Mouse (Mus musculus) embryo, embryonic 9.5 days (tissue): ENCODE data around the gene Ccdc13.
A peak's percentile ranks its signal among the peaks of the same experiment; 100 is the strongest.

Experiments used
- DNase-seq: peaks from one replicate; pipeline ENCODE4 v3.0.0-alpha.2; 2017; ENCODE audit errors: extremely low spot score

Gene Ccdc13

DNA sequence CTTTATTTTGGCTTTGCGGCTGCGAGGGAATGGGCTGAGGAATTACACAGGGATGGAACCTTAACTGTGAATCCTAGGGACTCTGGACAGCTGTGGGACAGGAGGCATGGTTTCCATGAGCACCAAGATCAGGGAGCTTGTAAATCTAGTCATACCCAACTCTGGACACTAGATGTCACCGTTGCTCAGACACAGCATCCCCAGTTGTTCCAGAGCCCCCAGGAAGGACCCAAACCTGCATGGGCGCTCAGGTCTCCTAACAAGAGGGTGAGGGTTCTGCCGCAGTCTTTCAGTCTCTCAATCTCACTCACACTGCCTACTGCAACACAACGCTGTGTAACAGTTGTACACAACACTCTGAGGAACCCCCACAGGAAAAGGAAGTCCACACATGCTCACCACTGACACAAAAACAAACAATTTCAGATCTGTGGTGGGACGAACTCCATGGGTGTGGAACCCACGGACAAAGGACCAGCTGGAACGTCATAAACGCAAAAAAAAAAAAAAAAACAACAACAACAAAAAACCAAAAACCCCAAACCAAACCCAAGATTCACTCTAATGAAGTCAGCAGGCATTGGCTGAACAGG is 7.4 kb upstream of the Ccdc13 start:
- peak; percentile 50 for DNase-seq

DNA sequence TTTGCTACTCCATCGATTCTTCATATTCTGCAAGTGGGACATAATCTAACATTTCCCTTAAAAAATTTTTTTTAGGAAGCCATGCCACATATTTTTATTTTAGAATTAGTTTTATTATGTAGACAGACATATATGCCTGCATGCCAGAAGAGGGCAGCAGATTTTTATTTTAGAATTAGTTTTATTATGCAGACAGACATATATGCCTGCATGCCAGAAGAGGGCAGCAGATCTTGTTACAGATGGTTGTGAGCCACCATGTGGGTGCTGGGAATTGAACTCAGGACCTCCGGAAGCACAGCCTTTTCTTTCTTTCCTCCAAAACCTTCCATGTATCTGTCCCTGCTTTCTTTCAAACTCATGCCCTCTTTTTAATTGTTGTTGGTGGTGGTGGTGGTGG is 3.7 kb upstream of the Ccdc13 start:
- no peak for DNase-seq

DNA sequence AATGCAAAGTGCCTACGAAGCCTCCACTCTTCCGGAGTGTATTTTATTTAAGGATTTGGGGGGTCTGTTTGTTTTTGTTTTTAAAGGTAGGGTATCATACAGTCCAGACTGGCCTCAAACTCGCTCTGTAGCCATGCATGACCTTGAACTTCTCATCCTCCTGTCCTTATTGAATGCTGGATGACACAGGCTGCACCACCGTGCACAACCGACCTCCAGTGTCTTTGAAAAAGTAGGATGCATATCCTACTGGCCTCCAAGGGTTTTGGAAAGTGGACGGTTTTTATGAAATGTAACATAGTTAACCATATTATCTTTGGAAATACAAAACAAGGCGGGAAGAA is 333 bp upstream of the Ccdc13 start:
- no peak for DNase-seq

DNA sequence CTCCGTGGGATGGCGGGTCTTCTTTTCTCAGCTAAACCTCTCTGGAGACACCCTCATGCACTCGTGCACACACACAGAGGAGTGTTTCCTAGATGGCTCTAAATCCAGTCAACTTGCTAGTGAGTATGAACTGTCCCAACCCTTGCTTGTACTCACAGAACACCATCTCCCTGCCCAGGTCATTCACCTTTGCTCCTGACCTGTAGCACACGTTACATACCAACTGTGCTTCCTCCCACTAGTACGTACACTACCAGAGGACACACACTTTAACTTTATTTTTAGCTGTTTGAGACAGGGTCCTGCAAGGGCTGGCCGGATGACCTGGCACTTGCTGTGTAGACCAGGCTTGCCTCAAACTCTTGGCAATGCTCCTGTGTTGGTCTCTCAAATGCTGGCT is 1.3 kb downstream of the Ccdc13 start:
- DNase-seq: no peak

DNA sequence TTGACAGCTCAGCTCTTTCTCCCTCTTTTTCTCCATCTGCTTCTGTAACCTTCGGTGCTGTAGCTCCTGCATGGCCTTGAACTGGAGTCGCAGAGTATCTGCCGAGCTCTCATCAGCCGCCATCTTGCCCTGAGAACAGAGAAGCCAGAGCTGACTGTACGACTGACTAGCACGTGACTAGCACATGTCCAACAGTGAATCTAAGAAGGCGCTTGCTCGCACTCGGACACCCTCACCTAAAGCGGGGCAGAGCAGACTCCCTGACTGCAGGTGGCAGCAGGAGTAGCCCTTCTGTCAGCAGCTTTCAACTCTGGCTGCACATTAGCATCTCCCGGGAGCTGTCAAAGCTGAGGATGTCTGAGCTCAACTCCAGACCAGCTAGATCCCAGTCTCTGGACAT is 5.4 kb downstream of the Ccdc13 start:
- DNase-seq: no peak

DNA sequence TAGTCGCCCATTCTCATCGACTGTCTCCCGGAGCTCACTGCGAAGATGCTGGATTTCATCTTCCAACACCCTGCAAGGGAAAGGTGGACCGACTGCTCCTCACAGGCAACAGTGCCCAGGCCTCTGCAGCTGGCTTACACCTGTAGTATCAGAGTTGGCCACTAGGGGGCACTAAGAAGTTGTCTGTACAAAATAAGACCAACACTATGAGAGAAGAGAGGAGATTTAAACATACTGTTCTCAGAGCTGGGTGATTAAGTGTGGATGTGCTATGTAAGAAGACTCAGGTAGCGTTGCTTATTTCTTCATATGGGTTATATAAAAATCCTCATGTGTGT is 8.3 kb downstream of the Ccdc13 start:
- peak; percentile 81 for DNase-seq

DNA sequence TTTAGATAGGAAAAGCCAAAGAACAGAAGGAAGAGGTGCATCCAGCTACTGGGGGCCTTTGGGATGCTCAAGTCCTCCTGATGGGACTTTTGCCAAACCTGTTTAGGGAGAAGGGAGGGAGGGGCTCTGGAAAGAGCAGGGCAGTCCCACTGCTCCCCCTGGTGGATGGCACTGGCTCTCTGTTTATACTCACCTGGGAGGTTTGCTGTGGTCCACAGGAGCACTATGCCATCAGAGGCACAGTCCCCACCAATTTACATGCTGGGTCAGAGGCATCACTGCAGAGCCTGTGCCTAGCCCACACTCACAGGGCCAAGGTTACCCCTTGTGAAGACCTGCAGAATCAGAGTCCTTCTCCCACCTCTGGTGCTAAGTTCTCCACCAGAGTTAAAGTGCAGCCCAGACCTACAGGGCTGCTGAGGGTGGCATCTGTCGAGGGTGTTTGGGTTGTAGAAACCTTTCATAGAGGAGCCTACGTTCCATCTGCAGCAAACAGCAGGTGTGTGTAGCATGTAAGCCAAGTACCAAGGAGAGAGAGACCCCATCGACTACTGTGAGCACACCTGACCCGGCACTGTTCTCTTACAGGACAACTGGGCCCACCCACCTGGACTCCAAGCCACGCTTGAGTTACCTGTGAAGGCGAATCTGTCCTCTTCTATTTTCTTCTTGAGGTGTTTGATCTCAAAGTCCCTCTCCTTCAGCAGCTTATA is 8.9 kb downstream of the Ccdc13 start:
- peak; percentile 31 for DNase-seq

DNA sequence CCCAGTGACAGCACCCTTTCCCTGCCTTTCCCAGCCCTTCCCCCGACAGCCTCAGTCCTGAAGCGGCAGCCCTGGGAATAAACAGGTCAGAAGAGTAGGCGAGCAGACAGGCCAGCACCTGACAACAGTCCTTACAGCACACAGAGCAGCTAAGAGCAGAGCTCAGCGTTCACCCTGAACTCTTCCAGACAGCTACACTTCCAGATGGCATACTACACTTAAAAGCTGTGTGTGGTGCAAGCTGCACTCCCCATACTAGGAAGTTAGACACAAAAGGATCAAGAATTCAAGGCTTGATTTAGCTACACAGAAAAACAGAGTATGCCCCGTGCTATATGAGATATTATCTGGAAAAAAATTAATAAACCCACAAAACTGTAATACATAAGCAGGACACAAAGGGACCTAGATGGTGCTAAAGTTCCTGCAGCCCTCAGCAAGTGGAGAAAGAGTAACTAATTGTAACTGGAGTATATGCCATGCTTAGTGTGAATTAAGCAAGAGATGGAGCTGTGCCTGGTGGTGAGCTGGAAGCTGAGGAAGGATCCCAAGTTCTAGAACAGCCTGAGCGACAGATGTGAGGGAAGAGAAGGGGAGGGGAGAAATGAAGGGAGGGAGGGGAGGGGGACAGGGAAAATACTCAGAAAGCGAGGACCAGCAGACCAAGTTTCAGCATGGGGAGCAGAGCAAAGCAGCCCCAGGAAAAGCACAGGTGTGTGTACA is 9.8 kb downstream of the Ccdc13 start:
- DNase-seq: no peak

DNA sequence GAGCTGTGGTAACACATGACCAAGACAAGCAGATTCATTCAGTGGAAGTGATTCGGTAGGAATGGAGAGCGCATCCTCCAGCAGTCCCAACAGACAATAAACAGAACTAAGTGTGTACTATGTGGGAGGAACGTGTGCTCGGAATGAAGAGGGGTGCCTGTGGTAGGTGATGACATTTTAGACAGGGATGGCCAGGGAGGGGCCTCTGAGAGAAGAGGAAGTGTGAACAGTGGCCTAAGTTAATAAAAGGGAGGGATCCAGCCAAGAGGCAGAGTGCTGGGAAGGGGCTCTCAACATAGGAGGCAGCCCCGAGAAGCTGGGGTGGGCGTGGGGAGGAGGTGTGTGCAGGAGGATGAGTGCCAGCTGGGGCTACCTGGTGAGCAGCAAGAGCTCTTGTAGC is 10.9 kb downstream of the Ccdc13 start:
- DNase-seq: no peak

DNA sequence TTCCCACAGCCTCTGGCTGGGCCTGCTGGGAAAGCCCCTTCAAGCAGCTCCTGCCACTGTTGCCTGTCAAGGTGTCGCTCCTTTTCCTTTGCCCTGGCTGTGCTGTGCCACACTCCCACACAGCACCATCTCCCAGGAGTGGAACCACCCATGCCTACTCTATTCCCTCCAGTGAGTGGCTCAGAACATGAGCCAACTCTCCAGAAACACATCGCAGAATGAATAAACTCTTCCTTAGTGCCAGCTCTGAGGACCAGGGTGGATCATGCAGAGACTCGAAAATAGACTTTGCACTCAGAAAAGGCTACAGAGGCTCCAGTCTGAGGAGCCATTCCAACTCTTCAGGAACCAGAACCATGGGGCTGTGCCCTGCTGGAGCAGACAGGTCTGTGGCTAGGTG is 12.9 kb downstream of the Ccdc13 start:
- DNase-seq: no peak

DNA sequence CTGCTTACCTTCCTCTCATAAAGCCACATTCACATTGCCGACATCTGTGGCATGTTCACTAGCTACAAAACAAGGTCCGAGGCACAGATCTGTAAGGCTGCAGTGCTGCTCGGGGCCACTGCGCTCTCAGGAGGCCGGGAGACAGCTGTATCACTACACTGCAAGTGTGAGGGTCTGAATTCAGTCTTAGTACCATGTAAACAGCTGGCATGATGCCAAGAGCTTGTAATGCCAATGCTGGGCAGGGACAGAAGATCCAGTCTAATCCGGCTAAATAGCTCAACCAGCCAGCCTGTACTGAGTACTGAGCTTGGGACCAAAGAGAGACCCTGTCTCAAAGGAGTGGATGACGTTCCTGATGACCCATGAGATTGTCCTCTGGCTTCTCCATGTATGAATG is 15.3 kb downstream of the Ccdc13 start:
- no peak for DNase-seq

DNA sequence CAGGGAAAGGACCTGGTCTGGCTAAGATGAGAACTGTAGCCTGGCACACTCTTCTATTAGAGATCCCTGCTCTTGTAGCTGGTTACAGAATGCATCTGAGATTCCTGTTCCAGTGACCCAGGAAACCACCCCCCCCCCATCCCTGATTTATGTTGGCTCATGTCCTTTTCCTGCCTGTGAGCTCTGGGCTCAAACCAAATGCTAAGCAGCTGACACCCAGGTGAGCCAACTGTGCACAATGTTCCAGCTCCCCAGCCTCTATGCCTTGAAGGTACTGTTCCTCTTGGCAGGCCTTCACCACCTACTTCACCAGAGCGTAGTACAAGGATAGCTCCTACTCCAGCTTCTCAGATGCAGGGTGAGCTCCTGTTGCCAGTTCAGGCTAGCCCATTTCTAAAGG is 16.2 kb downstream of the Ccdc13 start:
- DNase-seq: no peak

DNA sequence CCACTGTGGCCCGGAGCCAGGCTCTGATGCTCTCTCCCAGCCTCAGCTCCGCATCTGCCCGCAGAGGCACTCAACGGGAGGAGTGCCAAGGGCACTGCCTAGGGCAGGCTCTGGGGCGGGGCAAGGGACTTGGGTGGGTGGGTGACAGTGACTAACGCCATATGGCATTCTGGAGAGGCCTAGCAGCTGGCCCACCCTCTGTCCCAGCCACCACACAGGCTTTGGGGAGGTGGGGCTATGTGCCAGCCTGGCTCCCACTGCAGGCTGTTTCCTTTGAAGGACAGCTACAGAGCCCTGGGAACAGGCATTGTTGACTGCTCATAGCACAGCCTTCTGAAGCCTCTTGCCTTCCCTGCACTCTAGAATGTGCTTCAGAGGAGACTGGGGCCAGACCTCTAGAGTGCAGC is 16.7 kb downstream of the Ccdc13 start:
- no peak for DNase-seq

DNA sequence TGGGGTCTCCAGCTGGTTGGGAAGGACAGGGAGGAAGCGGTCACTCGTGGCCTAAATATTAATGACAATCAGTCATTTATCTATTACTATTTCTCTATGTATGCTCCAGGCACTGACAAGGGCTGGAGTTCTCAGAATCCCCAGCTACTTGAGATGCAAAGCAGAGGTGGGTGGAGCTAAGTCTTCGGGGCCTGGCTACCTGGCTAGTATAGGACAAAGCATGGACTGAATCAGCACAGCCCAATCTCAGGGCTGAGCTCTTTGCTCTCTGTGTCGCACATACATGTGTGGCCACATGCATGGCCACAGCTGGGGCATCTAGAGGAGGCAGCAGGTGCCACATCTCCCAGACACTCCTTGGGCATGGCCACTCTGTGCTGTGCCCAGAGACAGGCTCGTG is 18.5 kb downstream of the Ccdc13 start:
- DNase-seq: no peak

DNA sequence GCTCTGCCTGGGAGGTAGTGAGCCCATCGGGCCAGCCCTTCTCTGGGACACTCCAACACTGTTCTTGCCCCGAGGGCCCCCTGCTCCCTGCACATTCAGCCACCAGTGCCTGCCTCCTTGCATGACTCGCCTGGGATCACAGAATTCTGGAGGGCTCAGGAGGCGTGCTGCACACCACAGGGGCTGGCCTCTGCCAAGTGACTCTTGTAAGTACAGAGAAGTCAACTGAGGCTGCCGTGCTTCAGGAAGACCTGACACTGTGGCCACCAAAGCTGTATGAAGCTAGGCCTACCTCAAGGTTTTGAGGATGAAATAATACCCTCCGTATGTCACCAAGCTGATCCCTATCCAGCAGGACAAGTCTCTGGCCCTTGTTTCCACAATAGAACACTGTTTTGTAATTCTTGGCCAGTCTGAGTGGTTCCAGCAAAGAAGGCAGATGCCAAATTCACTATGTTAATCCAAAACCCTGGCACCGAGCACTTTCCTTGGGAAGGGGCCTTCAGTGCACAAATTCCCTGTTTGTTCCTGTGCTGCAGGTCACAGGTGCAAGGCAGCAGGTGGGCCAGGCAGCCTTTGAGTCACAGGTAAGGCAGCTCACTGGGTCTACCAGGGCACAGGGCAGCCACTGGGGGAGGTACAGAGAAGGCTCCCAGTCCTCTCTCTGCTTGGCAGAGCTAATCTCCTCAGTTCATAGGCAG is 19.3 kb downstream of the Ccdc13 start:
- no peak for DNase-seq

DNA sequence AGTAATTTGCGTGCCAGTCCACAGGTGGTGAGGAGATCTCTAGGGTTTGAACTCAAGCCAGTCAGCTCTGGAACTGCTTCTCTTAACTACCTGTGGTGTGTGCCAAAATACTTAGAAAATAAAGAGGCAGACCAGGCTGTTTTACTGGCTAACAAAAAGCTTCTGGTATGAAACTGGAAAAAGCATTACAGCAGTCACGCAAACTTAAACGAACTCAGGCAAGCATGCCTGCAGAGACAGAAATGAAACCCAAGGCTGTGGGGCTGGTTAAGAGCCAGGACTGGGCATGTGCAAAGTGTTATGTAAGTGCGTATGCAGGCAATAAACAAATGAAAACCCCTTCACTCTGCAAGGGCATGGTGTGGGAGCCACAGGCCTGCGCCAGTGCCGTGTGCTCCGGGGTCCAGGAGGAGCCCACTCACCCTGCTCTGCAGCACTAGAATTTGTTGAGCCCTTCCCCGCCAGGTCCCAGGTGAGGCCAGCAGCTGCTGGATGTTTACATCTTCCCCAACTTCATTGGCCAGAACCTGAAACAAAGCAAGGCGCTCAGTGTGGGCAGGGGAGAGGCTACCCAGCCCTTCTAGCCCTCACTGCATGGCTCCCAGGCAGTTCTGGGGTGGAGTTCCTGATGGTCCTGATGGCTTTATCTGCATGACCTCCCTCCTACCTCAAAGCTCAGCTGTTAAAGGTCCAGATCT is 20.0 kb downstream of the Ccdc13 start:
- no peak for DNase-seq

DNA sequence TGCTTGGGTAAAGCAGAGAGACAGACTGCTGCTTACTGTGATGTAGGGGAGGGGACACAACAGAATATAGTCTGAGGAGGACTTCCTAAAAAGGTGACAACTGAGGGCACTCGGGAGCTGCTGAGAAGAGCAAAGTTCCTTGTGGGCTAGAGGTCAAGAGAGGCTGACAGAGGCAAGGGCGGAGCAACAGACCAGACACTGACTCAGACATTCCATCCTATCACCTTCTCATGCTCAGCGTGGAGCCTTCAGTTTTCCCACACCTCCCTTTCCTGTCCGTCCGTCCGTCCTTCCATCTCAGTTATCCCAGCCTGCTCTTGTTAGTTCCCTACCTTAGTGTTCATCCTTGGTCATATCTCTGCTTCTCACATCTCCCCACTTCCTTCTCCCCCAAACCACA is 24.1 kb downstream of the Ccdc13 start:
- DNase-seq: no peak

DNA sequence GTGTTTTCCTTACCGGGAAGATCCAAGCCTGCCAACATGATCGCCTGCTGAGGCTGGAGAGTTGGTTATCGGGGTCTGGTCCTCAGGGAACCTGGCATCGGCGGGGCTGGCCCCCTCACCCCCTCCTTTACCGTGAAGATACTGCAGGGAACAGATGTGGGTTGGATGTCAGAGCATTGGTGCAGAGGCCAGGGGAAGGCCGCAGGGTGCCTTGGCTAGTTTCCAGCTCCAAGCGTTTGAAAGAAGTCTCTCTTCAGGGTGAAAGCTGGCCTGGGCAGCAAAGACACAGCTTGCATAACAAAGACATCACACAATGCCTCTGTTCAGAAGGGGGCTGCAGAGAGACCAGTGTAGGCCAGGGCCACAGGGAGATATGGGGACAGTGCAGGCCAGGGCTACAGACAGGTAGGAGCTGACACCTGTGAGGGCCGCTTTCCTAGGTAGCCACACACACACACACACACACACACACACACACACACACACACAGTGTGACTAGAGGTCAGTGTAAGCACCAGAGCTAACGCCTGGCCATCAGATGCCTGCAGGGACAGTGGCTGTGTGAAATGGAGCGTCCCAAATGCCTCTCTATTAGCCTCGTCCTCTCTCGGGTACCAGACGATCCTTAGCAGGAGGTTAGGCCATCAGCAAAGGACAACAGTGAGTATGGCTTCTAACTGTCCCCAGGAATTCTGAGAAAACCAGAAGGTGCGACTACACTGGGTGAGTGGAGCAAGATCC is 29.0 kb downstream of the Ccdc13 start:
- DNase-seq: no peak

DNA sequence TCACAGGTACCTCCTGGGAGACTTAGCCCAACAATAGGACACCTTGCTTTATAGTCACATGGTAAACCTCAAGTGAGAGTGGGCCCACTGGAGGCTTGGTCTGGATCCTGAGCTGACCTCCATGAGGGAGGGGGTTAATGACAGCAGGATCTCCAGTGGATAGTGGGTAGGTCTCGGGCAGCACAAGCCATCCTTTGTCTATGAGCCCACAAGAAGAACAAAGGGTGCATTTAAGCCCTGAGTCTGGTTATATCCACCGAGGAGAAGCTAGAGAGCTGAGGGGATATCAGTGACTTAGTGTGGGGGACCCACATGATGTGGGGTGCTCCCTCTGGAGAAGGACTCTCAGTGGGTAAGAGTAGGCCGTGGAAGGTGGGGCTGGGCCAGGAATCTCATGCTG is 30.8 kb downstream of the Ccdc13 start:
- no peak for DNase-seq

DNA sequence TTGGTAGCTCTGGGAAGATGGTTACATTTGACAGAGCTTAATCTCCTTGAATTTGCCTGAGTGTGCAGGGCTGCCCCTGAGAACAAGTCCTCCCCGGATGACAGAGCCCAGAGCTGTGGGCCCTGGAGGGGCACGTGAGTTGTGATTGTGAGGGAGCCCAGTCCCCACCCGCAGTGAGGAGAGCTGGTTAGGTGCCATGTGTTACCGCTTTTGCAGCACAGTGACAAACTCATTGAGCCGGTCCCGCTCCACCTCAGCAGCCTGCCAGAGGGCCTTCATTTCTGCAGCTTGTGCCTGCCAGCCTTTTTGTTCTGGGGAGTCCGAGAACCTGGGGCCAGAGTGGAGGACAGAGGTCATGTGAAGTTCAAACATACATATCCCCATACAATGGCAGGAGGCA is 31.3 kb downstream of the Ccdc13 start:
- no peak for DNase-seq

DNA sequence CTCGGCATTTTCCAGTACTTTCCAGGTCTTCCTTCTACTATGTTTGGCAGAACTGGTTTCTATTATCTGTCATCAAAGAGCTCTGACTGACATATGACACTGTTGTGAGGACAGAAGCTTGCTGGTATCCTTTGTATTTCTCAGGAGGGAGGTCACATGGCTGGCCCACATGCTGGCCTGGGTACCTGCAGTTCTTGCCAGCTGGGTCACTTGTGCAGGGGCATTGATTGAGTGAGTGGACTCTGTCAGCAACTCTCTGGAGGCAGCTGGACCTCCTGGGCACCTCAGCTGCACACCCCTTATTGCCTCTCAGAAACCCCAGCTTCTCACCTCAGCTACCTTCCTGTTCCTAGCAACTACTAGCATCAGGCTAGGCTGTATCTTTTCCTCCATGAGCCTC is 31.7 kb downstream of the Ccdc13 start:
- no peak for DNase-seq

DNA sequence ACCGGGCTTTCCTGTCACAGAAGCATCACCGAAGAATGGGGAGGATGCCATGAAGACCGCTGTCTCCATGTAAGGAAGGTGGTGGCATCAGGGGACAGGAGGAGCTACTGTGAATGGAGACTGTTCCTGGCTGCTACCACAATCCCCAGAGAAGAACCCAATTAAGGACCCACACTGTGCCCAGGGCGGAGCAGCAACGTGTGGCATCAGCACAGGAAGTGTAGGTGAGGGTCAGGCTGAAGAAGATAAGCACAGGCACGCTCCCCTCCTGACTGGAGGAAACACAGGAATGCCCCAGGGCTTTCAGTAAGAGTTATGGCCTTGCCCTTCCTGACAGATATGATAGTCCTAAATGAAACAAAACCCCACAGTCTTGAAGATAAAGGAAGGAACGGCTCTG is 36.5 kb downstream of the Ccdc13 start:
- no peak for DNase-seq
